Mouse (Mus musculus): Measurements from ENCODE around the gene C130032M10Rik. TPM values are rescaled to one million over a fixed set of nuclear protein-coding genes. Genes with fewer than 3 reads are reported as not detected.

C130032M10Rik gene
- polyA plus RNA-seq, 1 experiment from 2014 or later = 0.16 TPM

DNA sequence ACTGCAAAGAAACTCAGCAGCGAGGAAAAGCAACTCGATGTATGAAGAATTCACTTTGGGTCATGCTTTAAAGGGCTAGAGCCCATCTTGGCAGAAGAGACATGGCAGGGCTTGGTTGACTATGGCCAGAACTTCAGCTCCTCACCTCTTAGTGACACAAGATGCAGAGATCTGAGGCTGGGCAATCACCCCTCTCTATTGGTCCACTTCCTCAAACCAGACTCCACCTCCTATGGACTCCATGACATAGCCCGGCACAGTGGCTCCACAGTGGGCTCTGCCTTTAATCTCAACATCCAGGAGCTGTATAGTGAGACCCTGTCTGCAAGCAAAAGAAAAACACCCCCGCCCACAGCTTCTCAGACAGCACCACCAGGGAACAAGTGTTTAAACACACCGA lies 30.7 kb upstream of the C130032M10Rik start:
- no peak for TF ChIP-seq CTCF (IDR thresholded peaks at IDR 0.05; ENCODE audit: low read depth)
- no peak overlapping the region for H3K27ac ChIP-seq
- H3K4me3 ChIP-seq (replicated peaks; ENCODE audit: low read depth, low read length) = no peak overlapping the region
- DNase-seq (ENCODE audit: low spot score) = no peak
- ATAC-seq (replicated peaks; ENCODE audit: low FRiP score, low read depth) = no peak
- no peaks in the 10 kb centered on the region for H3K4me1 ChIP-seq (replicated peaks; ENCODE audit: insufficient read depth, low read length)
- H3K36me3 ChIP-seq (ENCODE audit: insufficient read depth, low read length) = no peaks in the 10 kb centered on the region
- no peaks in the 10 kb centered on the region for H3K9me3 ChIP-seq (replicated peaks; ENCODE audit: low read length)
- no peak overlapping the region for H3K4me2 ChIP-seq (ENCODE audit: low read length)
- H3K27me3 ChIP-seq (ENCODE audit: insufficient read depth, low read length) = no peaks in the 10 kb centered on the region
- WGBS = 81% methylated on average over 5 of the region's 5 CpGs
- H3K9ac ChIP-seq (ENCODE audit: low read depth, low read length) = no peak overlapping the region

DNA sequence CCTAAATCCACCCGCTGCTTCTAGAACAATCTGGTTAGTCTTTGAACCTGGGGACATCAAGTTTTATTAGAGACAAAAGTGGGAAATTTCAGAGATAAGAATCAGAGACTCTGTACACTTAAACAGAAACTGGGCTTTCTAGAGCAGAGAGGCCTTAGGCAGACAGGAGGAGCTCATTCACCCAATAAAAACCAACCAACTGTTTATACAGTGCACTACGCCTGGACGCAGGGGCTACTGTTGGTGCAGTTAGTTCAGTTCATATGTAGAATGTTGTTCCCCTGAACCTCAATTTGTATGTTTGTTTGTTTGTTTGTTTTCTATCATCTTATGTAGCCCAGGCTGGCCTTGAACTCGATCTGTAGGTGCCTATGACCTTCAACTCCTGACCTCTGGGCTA lies 28.7 kb upstream of the C130032M10Rik start:
- TF ChIP-seq CTCF (IDR thresholded peaks at IDR 0.05; ENCODE audit: low read depth) = no peak
- H3K4me1 ChIP-seq (replicated peaks; ENCODE audit: insufficient read depth, low read length) = no peaks in the 10 kb centered on the region
- no peak for DNase-seq (ENCODE audit: low spot score)
- no peaks in the 10 kb centered on the region for H3K9me3 ChIP-seq (replicated peaks; ENCODE audit: low read length)
- no peak overlapping the region for H3K9ac ChIP-seq (ENCODE audit: low read depth, low read length)
- H3K27me3 ChIP-seq (ENCODE audit: insufficient read depth, low read length) = no peaks in the 10 kb centered on the region
- H3K27ac ChIP-seq = no peak overlapping the region
- 60% methylated on average over 4 of the region's 4 CpGs for WGBS
- no peak overlapping the region for H3K4me2 ChIP-seq (ENCODE audit: low read length)
- no peaks in the 10 kb centered on the region for H3K36me3 ChIP-seq (ENCODE audit: insufficient read depth, low read length)
- H3K4me3 ChIP-seq (replicated peaks; ENCODE audit: low read depth, low read length) = no peak overlapping the region
- no peak for ATAC-seq (replicated peaks; ENCODE audit: low FRiP score, low read depth)

DNA sequence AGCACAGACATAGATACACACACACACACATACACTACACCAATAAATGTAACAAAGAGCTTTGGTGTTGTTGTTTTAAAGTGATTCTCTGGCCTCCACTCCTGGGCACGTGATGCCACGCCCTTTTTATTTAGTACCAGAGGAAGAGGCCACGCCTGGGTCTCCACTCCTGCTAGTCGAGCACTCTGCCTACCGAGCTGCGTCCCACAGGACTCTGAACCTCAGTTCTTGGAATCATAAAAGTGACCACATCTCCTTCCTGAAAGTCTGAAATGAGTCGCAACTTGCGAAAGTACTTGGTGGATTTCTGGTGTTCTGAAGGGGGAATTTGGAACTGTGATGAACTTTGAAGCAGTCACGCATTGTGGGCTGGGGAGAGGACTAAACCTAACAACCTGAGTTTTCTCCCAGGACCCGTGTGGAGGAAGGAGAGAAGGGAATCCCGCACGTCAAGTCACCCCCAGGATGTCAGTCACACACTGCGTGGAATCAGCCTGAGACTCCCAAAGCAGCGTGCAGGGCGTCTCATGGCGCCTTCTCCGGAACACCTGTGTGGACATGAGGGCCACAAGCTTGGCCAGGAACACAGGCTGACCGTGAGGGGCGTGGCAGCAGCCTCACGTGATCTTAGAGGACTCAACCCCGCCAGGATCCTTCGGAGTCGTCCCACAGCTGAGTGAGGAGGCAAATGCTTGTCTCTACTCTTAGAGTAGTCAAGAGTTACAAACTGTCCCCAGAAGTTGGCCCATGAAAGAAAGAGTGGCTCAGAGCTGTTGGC lies 27.8 kb upstream of the C130032M10Rik start:
- no peak overlapping the region for H3K4me2 ChIP-seq (ENCODE audit: low read length)
- ATAC-seq (replicated peaks; ENCODE audit: low FRiP score, low read depth) (no peak; the same call in 1 of the 2 replicates), DNase-seq (ENCODE audit: low spot score) (peak; percentile 15)
- no peaks in the 10 kb centered on the region for H3K27me3 ChIP-seq (ENCODE audit: insufficient read depth, low read length)
- no peaks in the 10 kb centered on the region for H3K9me3 ChIP-seq (replicated peaks; ENCODE audit: low read length)
- H3K36me3 ChIP-seq (ENCODE audit: insufficient read depth, low read length) = no peaks in the 10 kb centered on the region
- H3K9ac ChIP-seq (ENCODE audit: low read depth, low read length) = no peak overlapping the region
- no peak overlapping the region for H3K4me3 ChIP-seq (replicated peaks; ENCODE audit: low read depth, low read length)
- no peaks in the 10 kb centered on the region for H3K4me1 ChIP-seq (replicated peaks; ENCODE audit: insufficient read depth, low read length)
- H3K27ac ChIP-seq = no peak overlapping the region
- 73% methylated on average over 23 of the region's 23 CpGs for WGBS
- no peak for TF ChIP-seq CTCF (IDR thresholded peaks at IDR 0.05; ENCODE audit: low read depth)

DNA sequence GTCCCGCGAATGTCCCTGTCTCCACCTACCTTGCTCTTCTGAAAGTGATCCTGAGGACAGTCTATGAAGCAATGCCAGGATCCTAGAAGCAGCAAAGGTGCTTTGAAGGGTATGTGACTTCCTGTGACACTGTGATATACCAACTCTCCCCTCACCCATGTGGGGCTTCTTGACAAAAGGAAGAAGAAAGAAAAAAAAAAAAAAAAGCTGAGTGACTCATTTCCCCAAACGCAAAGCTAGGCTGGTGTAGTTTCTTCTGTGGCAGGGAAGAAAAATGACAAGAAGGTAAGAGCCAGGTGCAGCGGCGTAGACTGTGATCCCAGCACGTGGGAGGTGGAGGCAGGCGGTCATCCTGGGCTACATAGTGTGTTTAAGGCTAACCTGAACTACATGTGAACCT lies 19.0 kb upstream of the C130032M10Rik start:
- no peak for DNase-seq (ENCODE audit: low spot score)
- no peaks in the 10 kb centered on the region for H3K4me1 ChIP-seq (replicated peaks; ENCODE audit: insufficient read depth, low read length)
- no peaks in the 10 kb centered on the region for H3K36me3 ChIP-seq (ENCODE audit: insufficient read depth, low read length)
- H3K4me2 ChIP-seq (ENCODE audit: low read length) = no peak overlapping the region
- no peak overlapping the region for H3K4me3 ChIP-seq (replicated peaks; ENCODE audit: low read depth, low read length)
- TF ChIP-seq CTCF (IDR thresholded peaks at IDR 0.05; ENCODE audit: low read depth) = no peak
- H3K9ac ChIP-seq (ENCODE audit: low read depth, low read length) = no peak overlapping the region
- ATAC-seq (replicated peaks; ENCODE audit: low FRiP score, low read depth) = no peak
- 76% methylated on average over 7 of the region's 7 CpGs for WGBS
- no peak overlapping the region for H3K27ac ChIP-seq
- 0 out of 2 replicates have a peak, but pooled peaks cover 3% of the 10 kb centered on the region for H3K27me3 ChIP-seq (ENCODE audit: insufficient read depth, low read length)
- no peaks in the 10 kb centered on the region for H3K9me3 ChIP-seq (replicated peaks; ENCODE audit: low read length)

DNA sequence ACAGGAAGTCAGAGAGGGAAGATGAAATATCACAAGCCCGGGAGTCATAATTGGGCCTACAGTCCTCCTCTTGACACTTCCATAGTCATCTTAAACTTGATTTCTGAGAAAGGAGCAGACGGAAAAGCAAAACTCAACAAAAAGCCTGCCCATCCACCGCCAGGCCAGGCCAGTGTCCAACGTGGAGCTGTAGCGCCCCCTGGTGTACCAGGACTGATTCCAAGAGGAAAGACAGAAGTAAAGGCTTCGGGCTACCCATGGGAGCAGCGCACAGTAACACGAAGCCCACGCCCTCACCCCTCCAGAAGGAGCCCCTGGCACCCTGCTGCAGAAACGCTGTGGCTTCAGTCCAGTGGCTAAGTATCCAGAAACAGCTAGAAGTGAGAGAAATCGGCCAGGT lies 17.3 kb upstream of the C130032M10Rik start:
- DNase-seq (ENCODE audit: low spot score) = peak; percentile 91
- Histone ChIP-seq H3K27me3 (ENCODE audit: insufficient read depth, low read length) (0 out of 2 replicates have a peak, but pooled peaks cover 3% of the 10 kb centered on the region), H3K4me3 (replicated peaks; ENCODE audit: low read depth, low read length) (no peak overlapping the region), H3K36me3 (ENCODE audit: insufficient read depth, low read length) (no peaks in the 10 kb centered on the region), H3K4me2 (ENCODE audit: low read length) (peak overlapping the region; percentile 35), H3K4me1 (replicated peaks; ENCODE audit: insufficient read depth, low read length) (no peaks in the 10 kb centered on the region), H3K9ac (ENCODE audit: low read depth, low read length) (no peak overlapping the region), H3K27ac (no peak overlapping the region), H3K9me3 (replicated peaks; ENCODE audit: low read length) (no peaks in the 10 kb centered on the region)
- 4% methylated on average over 11 of the region's 11 CpGs for WGBS
- peak; percentile 71; the same call in 1 of the 2 replicates for ATAC-seq (replicated peaks; ENCODE audit: low FRiP score, low read depth)
- peak; percentile 97 for TF ChIP-seq CTCF (IDR thresholded peaks at IDR 0.05; ENCODE audit: low read depth)

DNA sequence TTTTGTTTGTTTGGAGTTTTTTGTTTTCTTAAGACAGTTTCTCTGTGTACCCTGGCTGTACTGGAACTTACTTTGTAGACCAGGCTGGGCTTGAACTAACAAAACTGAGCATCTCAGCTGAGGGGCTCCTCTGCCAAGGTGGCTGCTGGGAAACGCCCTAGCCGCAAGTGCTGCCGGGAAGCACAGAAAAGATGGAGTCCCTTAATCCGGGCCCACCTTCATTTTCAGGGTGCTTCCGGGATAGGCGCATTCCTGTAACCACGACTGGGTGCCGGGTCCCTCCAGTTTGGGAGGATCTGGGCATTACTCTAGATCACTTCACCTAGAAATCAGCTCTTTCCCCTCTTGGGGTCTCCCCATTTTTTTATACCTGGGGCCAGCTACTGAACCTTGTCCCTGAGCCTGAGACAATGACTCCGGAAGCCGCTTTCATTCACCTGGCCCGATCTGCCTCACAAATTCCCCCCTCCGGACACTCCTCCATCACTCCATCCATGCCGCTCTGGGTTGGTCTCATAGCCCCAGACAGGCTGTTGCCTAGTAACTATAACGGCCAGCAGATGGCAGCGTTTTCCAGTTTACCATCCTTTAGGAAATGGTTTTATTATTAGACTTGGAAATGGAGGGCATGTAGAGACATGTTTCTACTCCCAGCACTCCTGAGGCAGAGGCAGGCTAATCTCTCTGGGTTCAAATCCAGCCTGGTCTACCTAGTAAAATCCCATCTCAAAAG lies 15.5 kb upstream of the C130032M10Rik start:
- WGBS = 20% methylated on average over 15 of the region's 15 CpGs

More for the DNA sequence above, 15.5 kb upstream of the C130032M10Rik start:
- peak; percentile 84 for TF ChIP-seq CTCF (IDR thresholded peaks at IDR 0.05; ENCODE audit: low read depth)
- 0 out of 2 replicates have a peak, but pooled peaks cover 3% of the 10 kb centered on the region for H3K27me3 ChIP-seq (ENCODE audit: insufficient read depth, low read length)
- no peaks in the 10 kb centered on the region for H3K4me1 ChIP-seq (replicated peaks; ENCODE audit: insufficient read depth, low read length)
- H3K36me3 ChIP-seq (ENCODE audit: insufficient read depth, low read length) = no peaks in the 10 kb centered on the region
- DNase-seq (ENCODE audit: low spot score) = peak; percentile 83
- no peak overlapping the region for H3K9ac ChIP-seq (ENCODE audit: low read depth, low read length)
- H3K4me3 ChIP-seq (replicated peaks; ENCODE audit: low read depth, low read length) = no peak overlapping the region
- ATAC-seq (replicated peaks; ENCODE audit: low FRiP score, low read depth) = peak; percentile 51
- no peak overlapping the region for H3K27ac ChIP-seq
- H3K9me3 ChIP-seq (replicated peaks; ENCODE audit: low read length) = no peaks in the 10 kb centered on the region
- H3K4me2 ChIP-seq (ENCODE audit: low read length) = no peak overlapping the region
